Mouse (Mus musculus) limb, embryonic 15.5 days (tissue): ENCODE measurements around the gene Tmem213. TPM values are rescaled to one million over a fixed set of nuclear protein-coding genes. Genes with fewer than 3 reads are reported as not detected.
A peak's percentile ranks its signal among the peaks of the same experiment; 100 is the strongest.

ENCODE experiments used
- ATAC-seq: fragments of 200-750 bp; cut with Nextera tagmentation; 2 replicates; pipeline ENCODE4 v1.8.0; 2017; ENCODE audit warnings: low read depth, moderate TSS enrichment; ENCODE audit not compliant: insufficient number of reproducible peaks, low FRiP score, low TSS enrichment
- H3K27ac ChIP-seq: fragments of 300-500 bp; sonication (generic); 2 replicates; pipeline ENCODE4 v1.5.1; 2015; ENCODE audit warnings: moderate library complexity, mild to moderate bottlenecking, inconsistent platforms
- H3K27me3 ChIP-seq: fragments of 300-500 bp; sonication (generic); 2 replicates; pipeline ENCODE4 v1.6.1; 2015; ENCODE audit warnings: inconsistent platforms
- H3K36me3 ChIP-seq: fragments of 300-500 bp; sonication (generic); 2 replicates; pipeline ENCODE4 v1.6.1; 2015; ENCODE audit warnings: inconsistent platforms
- H3K4me1 ChIP-seq: fragments of 300-500 bp; sonication (generic); 2 replicates; pipeline ENCODE4 v1.6.1; 2015; ENCODE audit warnings: inconsistent platforms
- H3K4me2 ChIP-seq: fragments of 300-500 bp; sonication (generic); 2 replicates; pipeline ENCODE4 v1.6.1; 2015; ENCODE audit warnings: mild to moderate bottlenecking, inconsistent platforms
- H3K4me3 ChIP-seq: fragments of 300-500 bp; sonication (generic); 2 replicates; pipeline ENCODE4 v1.5.1; 2015; ENCODE audit warnings: mild to moderate bottlenecking, inconsistent platforms
- H3K9ac ChIP-seq: fragments of 300-500 bp; sonication (generic); 2 replicates; pipeline ENCODE4 v1.6.1; 2015; ENCODE audit warnings: inconsistent platforms
- H3K9me3 ChIP-seq: fragments of 300-500 bp; sonication (generic); 2 replicates; pipeline ENCODE4 v1.6.1; 2016; ENCODE audit warnings: inconsistent platforms
- WGBS: fragments of 180-500 bp; shearing (Covaris S2); methylation state at CpG from one replicate; pipeline ENCODE4 v1.1.7; 2015; 5-methylcytosine and 5-hydroxymethylcytosine counted together
- polyA plus RNA-seq: library from polyadenylated mRNA; unstranded; fragments of >200 nt; fragmentation: Nextera tagmentation; extraction: Ambion mirVana; gene quantifications from 2 replicates; pipeline ENCODE4 v1.2.1, GENCODE M21; 2015

Gene Tmem213
- polyA plus RNA-seq, 1 experiment from 2014 or later, result 3.1 TPM

DNA sequence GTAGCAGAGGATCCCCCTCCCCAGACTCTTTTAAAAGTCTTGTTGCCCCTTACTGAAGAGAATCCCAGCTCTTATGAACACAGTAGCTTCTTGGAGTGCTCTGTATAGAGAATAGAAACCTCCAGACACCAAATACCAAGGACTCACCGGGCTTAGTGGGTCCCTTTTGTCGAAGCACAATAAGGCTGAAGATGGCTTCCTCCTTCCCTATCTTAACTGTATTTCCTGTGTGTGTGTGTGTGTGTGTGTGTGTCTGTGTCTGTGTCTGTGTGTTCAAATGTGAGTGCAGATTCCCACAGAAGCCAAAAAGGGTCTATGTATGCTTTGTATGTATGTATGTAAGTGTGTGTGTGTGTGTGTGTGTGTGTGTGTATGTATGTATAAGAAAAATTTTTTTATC lies 51.5 kb downstream of the Tmem213 start:
- Histone ChIP-seq H3K4me3 (no peak overlapping the region), H3K27ac (peak overlapping the region; percentile 61; the same call in 1 of the 2 replicates), H3K9ac (no peak overlapping the region), H3K36me3 (peaks cover 15% of the 10 kb centered on the region; the same call in 1 of the 2 replicates), H3K4me1 (peaks cover 13% of the 10 kb centered on the region), H3K4me2 (no peak overlapping the region), H3K27me3 (no peaks in the 10 kb centered on the region), H3K9me3 (no peaks in the 10 kb centered on the region)
- ATAC-seq, result no peak
- 59% methylated on average over 2 of the region's 2 CpGs for WGBS

DNA sequence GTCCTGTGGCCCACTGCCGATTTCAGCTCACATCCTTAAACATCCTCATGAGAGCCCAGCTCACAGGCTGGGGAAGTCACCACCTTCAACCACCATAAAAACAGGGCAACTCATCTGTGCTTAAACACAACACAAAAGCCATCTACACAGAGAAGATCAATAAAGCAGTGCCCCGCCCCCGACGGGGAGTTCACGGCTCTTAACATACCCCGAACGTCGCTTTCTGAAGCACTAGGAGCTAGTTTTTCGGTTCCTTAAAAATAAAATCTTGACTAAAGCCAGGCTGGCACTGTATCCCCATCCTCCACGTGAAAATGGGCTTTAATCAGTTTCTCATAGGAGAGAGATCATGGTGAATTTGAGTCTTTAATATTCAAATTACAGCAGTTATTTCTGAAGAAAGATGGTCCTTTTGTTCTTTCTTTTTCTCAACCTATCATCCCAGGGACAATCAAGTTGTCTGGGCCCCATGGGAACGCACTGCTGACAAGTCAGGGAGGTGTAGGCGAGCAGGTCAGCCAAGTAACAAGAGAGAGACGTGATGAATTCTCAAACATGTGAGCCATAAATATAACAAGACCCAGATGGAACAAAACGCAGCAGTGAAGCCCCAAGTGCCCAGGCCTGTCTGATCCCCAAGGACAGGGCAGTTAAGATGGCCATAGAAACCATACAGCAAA lies 53.9 kb downstream of the Tmem213 start:
- no peaks in the 10 kb centered on the region for H3K9me3 ChIP-seq
- H3K9ac ChIP-seq, result no peak overlapping the region
- ATAC-seq, result no peak
- WGBS, result 49% methylated on average over 14 of the region's 14 CpGs
- H3K27ac ChIP-seq, result no peak overlapping the region
- no peak overlapping the region for H3K4me2 ChIP-seq
- H3K4me3 ChIP-seq, result no peak overlapping the region
- no peaks in the 10 kb centered on the region for H3K27me3 ChIP-seq
- H3K36me3 ChIP-seq, result peaks cover 26% of the 10 kb centered on the region
- H3K4me1 ChIP-seq, result peaks cover 18% of the 10 kb centered on the region

DNA sequence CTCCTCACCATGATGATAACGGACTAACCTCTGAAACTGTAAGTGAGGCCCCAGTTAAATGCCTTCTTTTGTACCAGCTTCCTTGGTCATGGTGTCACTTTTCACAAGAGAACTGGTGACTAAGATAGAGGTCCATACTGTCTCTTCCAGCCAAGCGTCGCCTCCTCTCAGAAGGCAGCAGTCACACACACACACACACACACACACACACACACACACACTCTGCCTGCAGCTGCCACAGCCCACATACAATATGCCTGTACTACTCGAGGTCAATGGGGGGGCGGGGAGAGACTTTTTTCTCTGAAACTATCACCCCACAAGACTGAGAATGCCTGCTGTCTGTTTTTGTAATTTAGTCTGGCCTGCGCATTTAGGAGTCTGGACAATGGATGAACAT lies 55.6 kb downstream of the Tmem213 start:
- Histone ChIP-seq H3K36me3 (peaks cover 40% of the 10 kb centered on the region), H3K4me2 (no peak overlapping the region), H3K27ac (peak overlapping the region; percentile 40; the same call in 1 of the 2 replicates), H3K9ac (no peak overlapping the region), H3K9me3 (no peaks in the 10 kb centered on the region), H3K27me3 (no peaks in the 10 kb centered on the region), H3K4me3 (no peak overlapping the region), H3K4me1 (peaks cover 18% of the 10 kb centered on the region)
- ATAC-seq, result no peak
- WGBS, result 68% methylated on average over 6 of the region's 6 CpGs

GRCm38 (mm10) chr6:38165385-38165784 lies 56.3 kb downstream of the Tmem213 start:
- ATAC-seq, result no peak
- Histone ChIP-seq H3K4me3 (no peak overlapping the region), H3K27ac (peak overlapping the region; percentile 40; the same call in 1 of the 2 replicates), H3K4me2 (no peak overlapping the region), H3K4me1 (peaks cover 16% of the 10 kb centered on the region), H3K27me3 (no peaks in the 10 kb centered on the region), H3K9ac (no peak overlapping the region), H3K36me3 (peaks cover 44% of the 10 kb centered on the region), H3K9me3 (no peaks in the 10 kb centered on the region)
- WGBS, result 40% methylated on average over 6 of the region's 6 CpGs

Other genes with a start within 250 kb of the Tmem213 start
- gene Trim24, start 238.4 kb upstream of the Tmem213 start, polyA plus RNA-seq, result 8.1 and 10.7 TPM in 2 replicates
- 1.3 and 1.8 TPM in 2 replicates for gene Svopl, start 62.3 kb upstream of the Tmem213 start, polyA plus RNA-seq
- 4.0 and 6.0 TPM in 2 replicates for gene Atp6v0a4, start 15.3 kb downstream of the Tmem213 start, polyA plus RNA-seq
- 3.9 and 4.9 TPM in 2 replicates for gene D630045J12Rik, start 144.8 kb downstream of the Tmem213 start, polyA plus RNA-seq
- gene Zc3hav1l, start 190.0 kb downstream of the Tmem213 start, polyA plus RNA-seq, result 8.7 and 11.0 TPM in 2 replicates
- 7.5 and 8.1 TPM in 2 replicates for gene Zc3hav1, start 245.3 kb downstream of the Tmem213 start, polyA plus RNA-seq